Mouse (Mus musculus) small intestine, adult 2 months (tissue): Measurements from ENCODE around the gene Kcna7.

ENCODE experiments used
- CTCF ChIP-seq: fragments of 200-500 bp; IDR thresholded peaks from 2 replicates; pipeline ENCODE4 v1.5.1; 2012; ENCODE audit warnings: low read depth, mild to moderate bottlenecking, control low read depth, inconsistent platforms, low read length, moderate library complexity, mixed read lengths; ENCODE audit not compliant: insufficient replicate concordance, insufficient read length; ENCODE audit errors: extremely low read depth
- POLR2A ChIP-seq: fragments of 200-500 bp; IDR thresholded peaks from 2 replicates; pipeline ENCODE4 v1.6.1; 2012; ENCODE audit warnings: low read depth, mild to moderate bottlenecking, control low read depth, inconsistent platforms, low read length, moderate library complexity

- no peak for TF ChIP-seq CTCF
- TF ChIP-seq POLR2A, result no peak
These were observed 8.6 kb downstream of the Kcna7 start for GRCm38 (mm10) chr7:45413864-45414739.
